Mouse (Mus musculus) midbrain, embryonic 12.5 days (tissue): Measurements from ENCODE around the gene H13. TPM values are rescaled to one million over a fixed set of nuclear protein-coding genes. Genes with fewer than 3 reads are reported as not detected.
A peak's percentile ranks its signal among the peaks of the same experiment; 100 is the strongest.

Experiments used
- ATAC-seq: fragments of 200-750 bp; cut with Nextera tagmentation; 2 replicates; pipeline ENCODE4 v1.8.0; 2017; ENCODE audit warnings: low read depth, moderate TSS enrichment, moderate library complexity; ENCODE audit not compliant: low FRiP score
- H3K27ac ChIP-seq: fragments of 300-500 bp; sonication (generic); replicated peaks from 2 replicates; pipeline ENCODE4 v1.5.1; 2016; ENCODE audit warnings: mild to moderate bottlenecking
- H3K27me3 ChIP-seq: fragments of 300-500 bp; sonication (generic); 2 replicates; pipeline ENCODE4 v1.6.1; 2016; ENCODE audit warnings: mild to moderate bottlenecking
- H3K36me3 ChIP-seq: fragments of 300-500 bp; sonication (generic); 2 replicates; pipeline ENCODE4 v1.6.1; 2016
- H3K4me1 ChIP-seq: fragments of 300-500 bp; sonication (generic); 2 replicates; pipeline ENCODE4 v1.6.1; 2016
- H3K4me2 ChIP-seq: fragments of 300-500 bp; sonication (generic); replicated peaks from 2 replicates; pipeline ENCODE4 v1.6.1; 2016; ENCODE audit warnings: mild to moderate bottlenecking, moderate library complexity
- H3K4me3 ChIP-seq: fragments of 300-500 bp; sonication (generic); 2 replicates; pipeline ENCODE4 v1.5.1; 2016; ENCODE audit warnings: mild to moderate bottlenecking
- H3K9ac ChIP-seq: fragments of 300-500 bp; sonication (generic); replicated peaks from 2 replicates; pipeline ENCODE4 v1.6.1; 2016; ENCODE audit warnings: mild to moderate bottlenecking, moderate library complexity
- H3K9me3 ChIP-seq: fragments of 300-500 bp; sonication (generic); 2 replicates; pipeline ENCODE4 v1.6.1; 2016; ENCODE audit warnings: mild to moderate bottlenecking
- WGBS: fragments of 180-500 bp; shearing (Covaris S2); methylation state at CpG from one replicate; pipeline ENCODE4 v1.1.7; 2016; 5-methylcytosine and 5-hydroxymethylcytosine counted together
- polyA plus RNA-seq: library from polyadenylated mRNA; unstranded; fragments of >200 nt; fragmentation: Nextera tagmentation; extraction: Ambion mirVana; gene quantifications from 2 replicates; pipeline ENCODE4 v1.2.1, GENCODE M21; 2016

H13 gene
- 142 and 147 TPM in 2 replicates for polyA plus RNA-seq

DNA sequence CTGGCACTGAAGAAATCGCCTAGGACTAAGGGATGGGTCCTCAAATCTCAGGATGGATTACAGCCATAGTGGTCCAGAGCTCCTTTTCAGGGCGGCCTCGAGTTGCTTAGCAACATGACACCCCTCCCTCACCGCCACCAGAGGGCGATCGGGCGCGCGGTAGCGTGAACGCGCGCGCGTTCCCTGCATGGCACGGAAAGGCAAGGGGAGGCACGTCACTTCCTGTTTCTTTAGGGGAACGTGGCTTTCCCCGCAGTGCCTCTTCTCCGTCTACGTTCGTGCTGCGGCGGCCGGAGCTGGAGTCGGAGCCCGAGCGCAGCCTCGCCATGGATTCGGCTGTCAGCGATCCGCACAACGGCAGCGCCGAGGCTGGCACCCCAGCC, at the start of gene H13:
TSS of gene H13 (plus strand) at position 206 of the 383 bp plus-strand sequence.
- Histone ChIP-seq H3K4me3 (peak within 1 kb of the TSS; percentile 95), H3K9me3 (no peaks in the 10 kb centered on the region), H3K9ac (peak within 1 kb of the TSS; percentile 97), H3K27ac (peak within 1 kb of the TSS; percentile 97), H3K36me3 (peaks cover 16% of the 10 kb centered on the region), H3K4me1 (peaks cover 37% of the 10 kb centered on the region), H3K27me3 (no peaks in the 10 kb centered on the region), H3K4me2 (peak within 1 kb of the TSS; percentile 84)
- WGBS = under 1% methylated on average over 35 of the region's 35 CpGs
- ATAC-seq = peak; percentile 75

DNA sequence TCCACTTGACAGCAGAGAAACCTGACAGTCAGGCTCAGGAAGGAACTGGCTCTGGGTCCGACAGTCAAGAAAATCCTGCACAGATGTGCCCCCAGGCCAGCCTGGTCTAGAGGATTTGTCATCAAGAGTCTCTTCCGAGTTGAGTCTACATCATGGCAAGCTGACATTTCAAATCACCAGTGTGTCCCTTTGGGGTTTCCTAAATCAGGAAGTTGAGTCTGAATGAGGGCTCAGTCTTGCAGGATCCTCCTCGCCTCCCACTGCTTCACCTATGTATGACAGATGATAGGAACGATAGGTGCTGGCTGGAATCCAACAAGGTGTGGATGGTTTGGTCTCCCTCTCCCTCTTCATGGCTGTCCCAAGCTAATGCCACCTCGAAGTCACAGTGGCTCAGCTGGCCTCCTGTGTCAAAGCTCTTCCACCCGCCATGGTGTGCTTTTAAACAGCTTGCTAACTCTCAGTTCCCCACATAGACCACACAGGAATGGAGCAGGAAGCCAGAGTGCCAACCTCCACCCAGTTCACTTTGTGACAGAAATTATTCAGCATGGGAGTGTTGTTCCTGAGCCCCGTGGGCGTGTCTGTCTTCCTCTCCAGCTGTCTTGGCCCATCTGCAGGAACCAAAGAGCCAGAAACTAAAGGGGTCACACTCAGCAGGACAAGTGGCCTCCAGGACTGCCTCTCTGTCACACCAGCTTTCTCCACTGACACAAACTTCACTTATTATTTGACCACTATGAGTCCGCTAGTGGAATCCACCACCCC, 48.7 kb upstream of the H13 start:
- Histone ChIP-seq H3K27me3 (peaks cover 7% of the 10 kb centered on the region), H3K4me2 (no peak overlapping the region), H3K27ac (no peak overlapping the region), H3K9me3 (no peaks in the 10 kb centered on the region), H3K4me1 (peaks cover 7% of the 10 kb centered on the region; the same call in 1 of the 2 replicates), H3K36me3 (no peaks in the 10 kb centered on the region), H3K9ac (no peak overlapping the region), H3K4me3 (no peak overlapping the region)
- 83% methylated on average over 9 of the region's 9 CpGs for WGBS
- ATAC-seq = no peak

DNA sequence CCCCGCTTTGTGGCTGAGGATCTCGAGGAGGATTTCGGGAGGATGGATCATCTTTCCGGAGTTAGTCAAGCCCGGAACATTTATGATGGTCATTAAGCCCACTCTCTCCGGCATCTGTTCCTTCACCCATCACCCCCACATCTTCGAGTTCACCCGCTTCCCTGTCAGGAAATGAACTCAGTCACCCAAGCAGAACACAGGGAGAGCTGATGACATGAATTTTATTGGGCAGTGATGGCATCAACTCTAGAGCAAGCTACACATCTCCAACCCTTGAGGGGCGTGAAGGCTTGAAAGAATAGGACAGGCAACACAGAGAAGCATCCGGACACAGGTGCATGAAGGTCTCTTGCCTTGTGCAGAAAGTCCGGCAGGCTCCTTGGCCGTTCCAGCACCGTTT, 47.1 kb upstream of the H13 start:
- peaks cover 15% of the 10 kb centered on the region for H3K4me1 ChIP-seq
- WGBS = 94% methylated on average over 13 of the region's 13 CpGs
- no peaks in the 10 kb centered on the region for H3K9me3 ChIP-seq
- H3K36me3 ChIP-seq = no peaks in the 10 kb centered on the region
- H3K27ac ChIP-seq = no peak overlapping the region
- H3K27me3 ChIP-seq = peaks cover 23% of the 10 kb centered on the region
- H3K4me2 ChIP-seq = no peak overlapping the region
- no peak overlapping the region for H3K4me3 ChIP-seq
- no peak overlapping the region for H3K9ac ChIP-seq
- no peak for ATAC-seq

DNA sequence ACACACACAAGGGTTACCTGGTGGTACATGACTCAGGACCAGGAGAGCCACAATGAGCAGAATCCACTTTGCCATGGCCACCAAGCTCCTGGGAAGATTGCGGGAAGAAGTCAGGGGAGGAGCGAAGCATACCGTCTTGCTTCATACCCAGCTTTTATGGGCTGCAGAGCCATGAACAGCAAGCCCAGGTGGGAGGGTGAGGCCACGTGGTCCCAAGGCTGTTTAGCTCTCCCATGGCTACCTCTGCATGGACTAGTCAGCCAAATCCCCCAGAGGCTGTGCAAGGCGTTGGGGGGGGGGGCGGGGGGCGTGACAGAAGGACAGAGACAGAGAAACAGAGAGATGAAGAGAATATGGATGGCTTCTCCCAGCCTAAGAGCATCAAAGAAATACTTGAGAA, 46.3 kb upstream of the H13 start, which contains the start of gene Defb25:
TSS of gene Defb25 (minus strand) at position 101 of the 400 bp plus-strand sequence.
- Histone ChIP-seq H3K36me3 (no peaks in the 10 kb centered on the region), H3K9me3 (no peaks in the 10 kb centered on the region), H3K4me2 (no peak within 1 kb of the TSS), H3K4me3 (no peak within 1 kb of the TSS), H3K27me3 (peaks cover 31% of the 10 kb centered on the region), H3K4me1 (peaks cover 19% of the 10 kb centered on the region), H3K9ac (no peak within 1 kb of the TSS), H3K27ac (no peak within 1 kb of the TSS)
- WGBS = 78% methylated on average over 7 of the region's 7 CpGs
- no peak for ATAC-seq

DNA sequence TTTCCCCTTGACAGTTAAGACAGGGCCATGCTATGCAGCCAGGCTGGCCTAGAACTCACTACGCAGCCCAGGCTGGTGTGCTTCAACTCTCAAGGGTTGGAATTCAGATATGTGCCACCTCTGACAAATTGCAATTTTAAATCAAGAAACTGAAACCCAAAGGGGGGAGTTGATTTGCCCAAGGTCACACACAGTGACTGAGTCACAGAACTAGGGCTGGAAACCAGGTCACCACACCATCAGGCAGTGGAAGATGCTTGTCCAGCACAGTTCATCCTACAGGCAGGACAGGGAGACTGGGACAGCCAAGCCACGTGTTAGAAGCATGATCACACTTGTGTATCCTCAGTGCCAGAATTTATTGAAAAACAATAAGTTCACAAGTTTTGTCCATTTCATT, 44.7 kb upstream of the H13 start:
- Histone ChIP-seq H3K4me2 (no peak overlapping the region), H3K4me1 (peaks cover 19% of the 10 kb centered on the region), H3K36me3 (no peaks in the 10 kb centered on the region), H3K4me3 (no peak overlapping the region), H3K9me3 (no peaks in the 10 kb centered on the region), H3K27me3 (peaks cover 47% of the 10 kb centered on the region), H3K9ac (no peak overlapping the region), H3K27ac (no peak overlapping the region)
- 94% methylated on average over 2 of the region's 2 CpGs for WGBS
- no peak for ATAC-seq

DNA sequence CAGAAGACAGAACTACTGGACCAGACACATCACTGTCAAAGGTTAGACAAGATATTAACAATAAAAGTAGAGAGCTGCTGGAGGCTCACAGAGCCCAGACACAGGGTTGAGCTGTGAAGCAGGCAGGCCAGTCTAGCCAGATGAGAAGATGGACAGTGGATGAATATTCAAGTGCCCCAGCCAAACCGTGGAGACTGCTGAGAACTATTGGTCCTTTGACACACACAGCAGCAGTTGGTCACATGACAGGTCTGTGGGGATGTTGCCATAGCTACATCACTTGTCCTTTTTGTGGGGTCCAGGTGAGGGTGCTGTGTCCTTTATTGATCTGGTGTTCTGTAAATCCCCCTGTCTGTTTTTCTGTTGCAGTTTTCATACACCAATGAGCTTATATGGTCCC, 44.0 kb upstream of the H13 start:
- WGBS = 5% methylated on average over 1 of the region's 1 CpGs
- Histone ChIP-seq H3K27ac (no peak overlapping the region), H3K4me1 (peaks cover 19% of the 10 kb centered on the region), H3K4me2 (0 out of 2 replicates have a peak overlapping the region, but pooled peaks have one; percentile 6), H3K4me3 (no peak overlapping the region), H3K9me3 (no peaks in the 10 kb centered on the region), H3K9ac (no peak overlapping the region), H3K36me3 (no peaks in the 10 kb centered on the region), H3K27me3 (peaks cover 52% of the 10 kb centered on the region)
- 0 out of 2 replicates have a peak, but pooled peaks have one; percentile 59 for ATAC-seq

DNA sequence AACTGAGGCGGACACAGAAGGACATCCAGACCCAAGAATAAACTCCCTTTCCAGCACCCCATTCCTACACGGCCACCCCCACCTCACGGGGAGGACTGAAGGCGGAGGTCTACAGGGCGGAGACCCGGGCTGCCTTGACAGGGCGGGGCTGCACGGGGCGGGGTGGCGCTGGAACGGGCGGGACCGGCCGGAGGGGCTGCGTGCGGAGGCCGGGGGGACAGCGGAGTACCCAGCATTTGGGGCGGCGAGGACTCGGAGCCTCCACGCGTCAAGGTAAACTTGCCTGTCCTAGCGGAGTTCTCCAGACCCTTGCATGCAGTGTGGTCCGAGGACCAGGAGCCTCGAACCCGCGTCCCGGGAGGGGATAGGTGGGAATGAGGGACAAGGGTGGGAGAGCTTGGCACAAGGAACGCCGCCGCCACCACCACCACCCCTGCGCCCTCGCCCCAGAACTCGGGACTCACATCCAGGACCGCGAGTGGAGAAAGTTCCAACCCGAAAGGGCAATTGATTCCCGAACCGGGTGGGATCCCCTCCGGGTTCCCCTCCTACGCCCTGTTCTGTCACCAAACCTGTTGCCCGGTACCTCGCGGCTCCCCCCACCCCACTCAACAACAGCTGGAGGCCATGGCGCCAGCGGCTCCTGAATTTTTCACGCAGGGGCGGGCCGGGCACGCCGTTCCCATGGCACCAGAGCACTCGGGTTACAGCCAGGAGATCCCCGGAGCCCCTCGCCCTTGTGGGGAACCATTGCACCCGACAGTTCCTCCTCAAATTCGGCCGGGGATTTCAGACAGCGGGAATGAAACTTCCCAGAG, 42.3 kb upstream of the H13 start, which contains the start of gene Rem1:
TSS of gene Rem1 (plus strand) at position 178 of the 818 bp plus-strand sequence.
- WGBS = 1% methylated on average over 59 of the region's 59 CpGs
- 0 out of 2 replicates have a peak within 1 kb of the TSS, but pooled peaks have one; percentile 41 for H3K9ac ChIP-seq
- H3K4me1 ChIP-seq = peaks cover 19% of the 10 kb centered on the region
- H3K4me2 ChIP-seq = peak within 1 kb of the TSS; percentile 57
- H3K36me3 ChIP-seq = no peaks in the 10 kb centered on the region
- peak within 1 kb of the TSS; percentile 35 for H3K4me3 ChIP-seq
- no peaks in the 10 kb centered on the region for H3K9me3 ChIP-seq
- 0 out of 2 replicates have a peak, but pooled peaks have one; percentile 53 for ATAC-seq
- H3K27me3 ChIP-seq = peaks cover 52% of the 10 kb centered on the region
- no peak within 1 kb of the TSS for H3K27ac ChIP-seq

DNA sequence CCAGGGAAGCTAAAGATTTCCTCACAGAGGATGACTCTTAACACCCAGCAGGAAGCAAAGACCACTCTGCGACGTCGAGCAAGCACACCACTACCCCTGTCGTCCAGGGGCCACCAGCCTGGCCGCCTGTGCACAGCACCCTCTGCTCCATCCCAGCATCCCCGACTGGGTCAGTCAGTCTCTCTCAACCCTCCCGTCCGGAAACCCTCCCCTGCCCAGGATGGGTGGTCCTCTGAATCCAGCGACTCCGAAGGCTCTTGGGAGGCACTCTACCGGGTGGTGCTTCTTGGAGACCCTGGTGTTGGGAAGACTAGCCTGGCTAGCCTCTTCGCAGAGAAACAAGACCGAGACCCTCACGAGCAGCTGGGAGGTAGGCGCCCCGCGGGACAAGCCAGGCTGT, 41.2 kb upstream of the H13 start:
- Histone ChIP-seq H3K4me3 (no peak overlapping the region), H3K4me1 (peaks cover 19% of the 10 kb centered on the region), H3K9ac (no peak overlapping the region), H3K27me3 (peaks cover 57% of the 10 kb centered on the region), H3K9me3 (no peaks in the 10 kb centered on the region), H3K36me3 (no peaks in the 10 kb centered on the region), H3K4me2 (no peak overlapping the region), H3K27ac (no peak overlapping the region)
- ATAC-seq = no peak
- 41% methylated on average over 17 of the region's 17 CpGs for WGBS

DNA sequence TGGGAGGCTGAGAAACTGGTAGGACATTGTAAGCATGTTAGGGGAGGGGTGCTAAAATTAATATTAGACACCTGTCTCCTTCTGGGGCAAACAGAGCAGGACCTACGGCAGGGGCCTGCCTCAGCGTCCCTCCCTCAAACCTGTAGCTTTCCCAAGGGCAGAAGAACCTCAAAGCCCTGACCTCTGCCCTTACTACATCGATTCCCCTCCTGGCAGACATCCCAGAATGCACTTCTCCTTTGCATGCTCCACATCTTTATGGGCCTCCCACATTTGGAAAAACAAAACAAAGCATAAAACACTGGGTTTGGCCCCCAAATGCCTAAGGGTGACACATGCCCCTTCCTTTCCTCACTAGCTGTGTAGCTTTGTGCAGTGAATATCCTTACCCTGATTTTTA, 40.0 kb upstream of the H13 start:
- Histone ChIP-seq H3K4me1 (peaks cover 19% of the 10 kb centered on the region), H3K36me3 (no peaks in the 10 kb centered on the region), H3K9me3 (no peaks in the 10 kb centered on the region), H3K27ac (no peak overlapping the region), H3K4me2 (no peak overlapping the region), H3K9ac (no peak overlapping the region), H3K27me3 (peaks cover 58% of the 10 kb centered on the region), H3K4me3 (no peak overlapping the region)
- ATAC-seq = no peak
- 68% methylated on average over 3 of the region's 3 CpGs for WGBS

DNA sequence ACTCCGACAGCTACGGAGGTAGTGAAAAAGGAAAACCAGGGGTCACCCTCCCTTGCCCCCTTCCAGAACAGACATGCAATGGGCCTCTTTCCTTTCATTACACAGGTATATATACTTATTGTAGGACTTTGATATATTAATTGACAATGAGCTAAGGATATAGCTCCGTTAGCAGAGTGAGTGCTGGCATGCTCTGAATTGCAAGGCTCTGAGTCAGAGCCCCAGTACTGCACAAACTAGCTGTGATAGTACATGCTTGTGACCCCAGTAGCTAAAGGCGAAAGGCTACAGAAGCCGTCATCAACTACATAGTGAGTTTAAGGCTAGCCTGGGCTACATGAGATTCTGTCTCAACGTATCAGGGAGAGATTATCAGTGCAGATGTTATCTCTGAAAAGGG, 39.4 kb upstream of the H13 start:
- ATAC-seq = no peak
- Histone ChIP-seq H3K4me2 (no peak overlapping the region), H3K9ac (no peak overlapping the region), H3K36me3 (no peaks in the 10 kb centered on the region), H3K27me3 (peaks cover 61% of the 10 kb centered on the region), H3K4me1 (peaks cover 19% of the 10 kb centered on the region), H3K27ac (no peak overlapping the region), H3K9me3 (no peaks in the 10 kb centered on the region), H3K4me3 (no peak overlapping the region)
- 90% methylated on average over 6 of the region's 6 CpGs for WGBS

DNA sequence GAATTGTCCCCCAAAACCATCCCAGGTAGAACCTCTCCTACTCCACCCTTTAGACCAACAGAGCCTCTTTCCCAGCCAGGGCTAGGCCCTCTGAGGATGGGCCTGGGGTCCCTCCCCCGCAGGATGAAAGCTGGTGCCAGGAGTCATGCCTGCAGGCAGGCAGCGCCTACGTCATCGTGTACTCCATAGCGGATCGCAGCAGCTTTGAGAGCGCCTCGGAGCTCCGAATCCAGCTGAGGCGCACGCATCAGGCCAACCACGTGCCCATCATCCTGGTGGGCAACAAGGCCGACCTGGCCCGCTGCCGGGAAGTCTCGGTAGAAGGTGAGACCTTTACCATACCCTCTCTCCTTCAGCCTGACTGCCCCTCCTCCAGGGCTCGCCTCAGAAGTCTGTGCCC, 35.9 kb upstream of the H13 start:
- peak overlapping the region; percentile 11; the same call in 1 of the 2 replicates for H3K4me2 ChIP-seq
- ATAC-seq = no peak
- no peaks in the 10 kb centered on the region for H3K36me3 ChIP-seq
- 47% methylated on average over 17 of the region's 17 CpGs for WGBS
- no peak overlapping the region for H3K4me3 ChIP-seq
- H3K9me3 ChIP-seq = no peaks in the 10 kb centered on the region
- H3K27me3 ChIP-seq = peaks cover 27% of the 10 kb centered on the region
- H3K27ac ChIP-seq = no peak overlapping the region
- H3K4me1 ChIP-seq = no peaks in the 10 kb centered on the region; the same call in 1 of the 2 replicates
- no peak overlapping the region; the same call in 1 of the 2 replicates for H3K9ac ChIP-seq

DNA sequence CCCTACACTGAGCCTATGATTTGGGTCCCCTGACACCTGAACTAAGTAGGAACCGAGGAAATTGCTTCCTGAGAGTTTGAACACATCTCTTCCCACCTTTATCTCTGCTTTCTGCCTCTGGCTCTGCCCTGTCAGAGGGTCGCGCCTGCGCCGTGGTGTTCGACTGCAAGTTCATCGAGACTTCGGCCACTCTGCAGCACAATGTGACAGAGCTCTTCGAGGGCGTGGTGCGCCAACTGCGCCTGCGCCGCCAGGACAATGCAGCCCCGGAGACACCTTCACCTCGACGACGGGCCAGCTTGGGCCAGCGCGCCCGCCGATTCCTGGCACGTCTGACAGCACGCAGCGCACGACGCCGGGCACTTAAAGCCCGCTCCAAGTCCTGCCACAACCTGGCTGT, 35.0 kb upstream of the H13 start:
- no peaks in the 10 kb centered on the region for H3K36me3 ChIP-seq
- H3K4me3 ChIP-seq = no peak overlapping the region
- no peak for ATAC-seq

More for the DNA sequence above, 35.0 kb upstream of the H13 start:
- WGBS = 80% methylated on average over 29 of the region's 29 CpGs
- H3K4me2 ChIP-seq = no peak overlapping the region
- H3K27me3 ChIP-seq = peaks cover 17% of the 10 kb centered on the region
- peaks cover 3% of the 10 kb centered on the region for H3K4me1 ChIP-seq
- H3K27ac ChIP-seq = no peak overlapping the region
- no peaks in the 10 kb centered on the region for H3K9me3 ChIP-seq
- H3K9ac ChIP-seq = no peak overlapping the region
